Mouse (Mus musculus): ENCODE measurements around the gene Arpc5l.
"Not testable (repeated sequence)": the region's sequence is repeated elsewhere in the genome, so short reads cannot be mapped to it uniquely, and the experiment has no call there.

The Arpc5l gene

GRCm38 (mm10) chr2:38999910-39000586 lies 5.1 kb upstream of the Arpc5l start:
- no peak for DNase-seq (ENCODE audit: low read depth, low spot score)

- DNase-seq (ENCODE audit: low read depth, low spot score) = no peak
Measured at GRCm38 (mm10) chr2:39000587-39000919, 4.6 kb upstream of the Arpc5l start.

GRCm38 (mm10) chr2:39001866-39002265 lies 3.3 kb upstream of the Arpc5l start:
- DNase-seq (ENCODE audit: low read depth, low spot score) = no peak

GRCm38 (mm10) chr2:39003106-39003505 lies 2.0 kb upstream of the Arpc5l start:
- no peak for DNase-seq (ENCODE audit: low read depth, low spot score)

GRCm38 (mm10) chr2:39003512-39003911 lies 1.6 kb upstream of the Arpc5l start:
- no peak for DNase-seq (ENCODE audit: low read depth, low spot score)

- no peak for DNase-seq (ENCODE audit: low read depth, low spot score)
Measured at GRCm38 (mm10) chr2:39004372-39004771, 776 bp upstream of the Arpc5l start.

GRCm38 (mm10) chr2:39005574-39006079 lies 479 bp downstream of the Arpc5l start, which contains the start of gene Rpl35:
Gene Rpl35 (minus strand): TSS chr2:39005624.
- DNase-seq (ENCODE audit: low read depth, low spot score) = no peak

- no peak for DNase-seq (ENCODE audit: low read depth, low spot score)
Measured at GRCm38 (mm10) chr2:39006149-39006730, 1.1 kb downstream of the Arpc5l start.

- DNase-seq (ENCODE audit: low read depth, low spot score) = peak; percentile 88
Measured at GRCm38 (mm10) chr2:39007865-39008264, 2.7 kb downstream of the Arpc5l start.

GRCm38 (mm10) chr2:39008350-39008851 lies 3.3 kb downstream of the Arpc5l start:
- DNase-seq (ENCODE audit: low read depth, low spot score) = no peak

GRCm38 (mm10) chr2:39008954-39009365 lies 3.8 kb downstream of the Arpc5l start:
- no peak for DNase-seq (ENCODE audit: low read depth, low spot score)

GRCm38 (mm10) chr2:39010144-39010543 lies 5.0 kb downstream of the Arpc5l start:
- DNase-seq (ENCODE audit: low read depth, low spot score) = not testable (repeated sequence)

- no peak for DNase-seq (ENCODE audit: low read depth, low spot score)
Measured at GRCm38 (mm10) chr2:39011264-39011663, 6.1 kb downstream of the Arpc5l start.

- no peak for DNase-seq (ENCODE audit: low read depth, low spot score)
Measured at GRCm38 (mm10) chr2:39011971-39012370, 6.8 kb downstream of the Arpc5l start.

GRCm38 (mm10) chr2:39012768-39013279 lies 7.7 kb downstream of the Arpc5l start:
- DNase-seq (ENCODE audit: low read depth, low spot score) = no peak

- no peak for DNase-seq (ENCODE audit: low read depth, low spot score)
Measured at GRCm38 (mm10) chr2:39016581-39016980, 11.4 kb downstream of the Arpc5l start.

- DNase-seq (ENCODE audit: low read depth, low spot score) = no peak
Measured at GRCm38 (mm10) chr2:39020004-39020403, 14.9 kb downstream of the Arpc5l start.

- no peak for DNase-seq (ENCODE audit: low read depth, low spot score)
Measured at GRCm38 (mm10) chr2:39031611-39032010, 26.5 kb downstream of the Arpc5l start.

- no peak for DNase-seq (ENCODE audit: low read depth, low spot score)
Measured at GRCm38 (mm10) chr2:39040215-39040614, 35.1 kb downstream of the Arpc5l start.

- DNase-seq (ENCODE audit: low read depth, low spot score) = no peak
Measured at GRCm38 (mm10) chr2:39048515-39048914, 43.4 kb downstream of the Arpc5l start.

GRCm38 (mm10) chr2:39064687-39065399 lies 59.7 kb downstream of the Arpc5l start:
- no peak for DNase-seq (ENCODE audit: low read depth, low spot score)
